Mouse (Mus musculus) ES-E14 (cell line): ENCODE measurements around the gene Gpatch8.

Experiments
- CHD2 ChIP-seq: IDR thresholded peaks from 2 replicates; pipeline ENCODE4 v1.6.1; 2014; ENCODE audit warnings: mild to moderate bottlenecking, low read depth, low read length, inconsistent platforms
- HCFC1 ChIP-seq: IDR thresholded peaks from 2 replicates; pipeline ENCODE4 v1.6.1; 2012; ENCODE audit warnings: low read length, inconsistent platforms, borderline replicate concordance; ENCODE audit not compliant: insufficient read depth
- MAFK ChIP-seq: IDR thresholded peaks from 2 replicates; pipeline ENCODE4 v1.6.1; 2014; ENCODE audit warnings: mild to moderate bottlenecking, low read depth, low read length, inconsistent platforms; ENCODE audit not compliant: insufficient read depth
- ZC3H11A ChIP-seq: IDR thresholded peaks from 2 replicates; pipeline ENCODE4 v1.6.1; 2012; ENCODE audit warnings: low read depth, mild to moderate bottlenecking, inconsistent platforms, low read length, borderline replicate concordance
- ZNF384 ChIP-seq: IDR thresholded peaks from 2 replicates; pipeline ENCODE4 v1.6.1; 2012; ENCODE audit warnings: low read depth, low read length, inconsistent platforms

- TF ChIP-seq ZC3H11A = no peak
- TF ChIP-seq HCFC1 = no peak
- no peak for TF ChIP-seq CHD2
- TF ChIP-seq ZNF384 = no peak
- no peak for TF ChIP-seq MAFK
Observed at GRCm38 (mm10) chr11:102534078-102534477, 22.1 kb downstream of the Gpatch8 start.
